14 mouse cellular contexts compared by ENCODE assay signal in the genomic region with DNA sequence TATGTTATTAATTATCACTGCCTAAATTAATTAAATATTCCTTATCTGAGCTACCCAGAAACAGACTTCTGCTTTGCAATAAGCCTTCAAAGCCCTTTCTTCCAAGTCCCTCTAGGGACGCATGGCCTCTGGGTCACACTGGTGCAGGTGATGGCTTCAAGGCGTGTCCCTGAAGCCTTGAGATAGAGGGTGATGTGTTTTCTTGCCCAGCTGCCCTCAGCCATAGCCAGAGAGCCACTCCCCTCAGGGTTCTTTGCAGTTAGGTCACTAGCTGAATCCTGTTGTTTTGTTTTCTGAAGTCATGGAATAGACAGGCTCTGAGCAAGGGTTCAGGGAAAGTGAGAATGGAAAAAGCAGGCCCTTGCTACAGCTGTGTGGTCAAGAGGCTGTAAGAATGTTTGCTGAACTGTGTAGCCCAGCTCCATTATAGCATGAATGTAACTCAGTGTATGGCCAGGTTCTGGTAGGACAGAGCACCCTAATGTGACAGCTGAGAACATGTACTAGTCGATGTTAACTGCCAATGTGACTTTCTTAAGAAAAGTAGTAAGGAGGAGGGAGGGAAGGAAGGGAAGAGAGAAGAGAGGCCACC.
A peak's percentile ranks its signal among the peaks of the same experiment; 100 is the strongest.
DNase-seq lines count a peak whose midpoint lies in the region; ATAC-seq and TF ChIP-seq lines count a peak whose summit lies in the region.
"Had no signal": no experiment of that assay in that cellular context is flagged by ENCODE, and none has a peak within 500 bp of the region (broad histone marks: within the 10 kb centered on the region; RNA-seq: fewer than 3 reads in every experiment).

No protein-coding gene starts in this region.

- no peak for TF ChIP-seq POLR2A in brain, embryonic 14.5 days (IDR thresholded peaks at IDR 0.05; ENCODE audit: borderline replicate concordance, extremely low read depth, insufficient read depth, insufficient read length, poor library complexity, severe bottlenecking)

- H3K36me3 ChIP-seq in hindbrain, embryonic 13.5 days, result no peaks in the 10 kb centered on the region
- no peaks in the 10 kb centered on the region for H3K36me3 ChIP-seq in midbrain, embryonic 16.5 days (ENCODE audit: control insufficient read depth, insufficient read depth, low read length)
- H3K36me3 ChIP-seq: embryonic facial prominence, embryonic 15.5 days had no signal

- no peak overlapping the region for H3K4me2 ChIP-seq in hindbrain, embryonic 13.5 days
- no peak overlapping the region for H3K4me2 ChIP-seq in midbrain, embryonic 16.5 days (ENCODE audit: low read length)
- H3K4me2 ChIP-seq: embryonic facial prominence, embryonic 15.5 days had no signal

- DNase-seq in MN1 (ENCODE audit: low spot score), result peak; percentile 53
- peak; percentile 68 for DNase-seq in brain, embryonic 14.5 days (ENCODE audit: low read depth)
- no peak for DNase-seq in layer of hippocampus, postnatal 10 days (ENCODE audit: low spot score in 2 of 2)
- no peak for DNase-seq in thymus, postnatal 14 days
- no peak for DNase-seq in adrenal gland, postnatal 4 days (ENCODE audit: low spot score in 2 of 2)
- DNase-seq: cerebellum, adult 9-11 months; heart, adult 2 months; thymus, postnatal 4 days had no signal

- H3K4me3 ChIP-seq in hindbrain, embryonic 13.5 days, result no peak overlapping the region
- H3K4me3 ChIP-seq in midbrain, embryonic 16.5 days (ENCODE audit: low read depth, low read length), result no peak overlapping the region
- H3K4me3 ChIP-seq: embryonic facial prominence, embryonic 15.5 days; heart, adult 2 months had no signal

- no peaks in the 10 kb centered on the region for H3K9me3 ChIP-seq in hindbrain, embryonic 13.5 days
- no peaks in the 10 kb centered on the region for H3K9me3 ChIP-seq in midbrain, embryonic 16.5 days (replicated peaks; ENCODE audit: control insufficient read depth, low read length, poor library complexity, severe bottlenecking)
- H3K9me3 ChIP-seq: embryonic facial prominence, embryonic 15.5 days had no signal

- ATAC-seq in hindbrain, embryonic 13.5 days (ENCODE audit: low FRiP score), result peak; percentile 68; the same call in 1 of the 2 replicates
- 0 out of 2 replicates have a peak, but pooled peaks have one; percentile 17 for ATAC-seq in midbrain, embryonic 16.5 days
- ATAC-seq: Patski had no signal

- no peak overlapping the region for H3K9ac ChIP-seq in hindbrain, embryonic 13.5 days
- no peak overlapping the region for H3K9ac ChIP-seq in midbrain, embryonic 16.5 days (ENCODE audit: low read depth, low read length)
- H3K9ac ChIP-seq: embryonic facial prominence, embryonic 15.5 days; liver, embryonic 14.5 days had no signal

- no peak for TF ChIP-seq CTCF in brain, embryonic 14.5 days (IDR thresholded peaks at IDR 0.05; ENCODE audit: borderline replicate concordance, extremely low read depth, insufficient read depth, insufficient read length)

- peak overlapping the region; percentile 63 for H3K27ac ChIP-seq in hindbrain, embryonic 13.5 days
- H3K27ac ChIP-seq in midbrain, embryonic 16.5 days (ENCODE audit: low read length), result no peak overlapping the region
- H3K27ac ChIP-seq: embryonic facial prominence, embryonic 15.5 days; heart, adult 2 months; liver, embryonic 14.5 days; macrophage had no signal

- no peaks in the 10 kb centered on the region for H3K27me3 ChIP-seq in hindbrain, embryonic 13.5 days
- H3K27me3 ChIP-seq in midbrain, embryonic 16.5 days (ENCODE audit: control insufficient read depth, insufficient read depth, low read depth, low read length), result no peaks in the 10 kb centered on the region
- H3K27me3 ChIP-seq: embryonic facial prominence, embryonic 15.5 days; Patski had no signal

- peaks cover 7% of the 10 kb centered on the region for H3K4me1 ChIP-seq in hindbrain, embryonic 13.5 days (replicated peaks)
- H3K4me1 ChIP-seq in midbrain, embryonic 16.5 days (ENCODE audit: control insufficient read depth, insufficient read depth, low read length), result peaks cover 5% of the 10 kb centered on the region
- H3K4me1 ChIP-seq: embryonic facial prominence, embryonic 15.5 days had no signal

- 42% methylated on average over 3 of the region's 3 CpGs for WGBS in hindbrain, embryonic 13.5 days
- WGBS in midbrain, embryonic 16.5 days, result 50% methylated on average over 3 of the region's 3 CpGs

Comparison
In these comparisons a context has a peak if more than half of its experiments do, and no peak if none do; other contexts are left out.
1. DNase-seq: peak in MN1 (single experiment) and brain, embryonic 14.5 days (single experiment); none in layer of hippocampus, postnatal 10 days (0 of 2), thymus, postnatal 14 days (single experiment) and adrenal gland, postnatal 4 days (0 of 2).